Mouse (Mus musculus) testis, adult 2 months (tissue): ENCODE measurements around the gene Usp31.

Experiments
- CTCF ChIP-seq: fragments of 200-500 bp; IDR thresholded peaks from 2 replicates; pipeline ENCODE4 v1.5.1; 2012; ENCODE audit warnings: low read depth, mild to moderate bottlenecking, inconsistent platforms, low read length, moderate library complexity; ENCODE audit not compliant: control insufficient read depth, insufficient read depth, insufficient replicate concordance
- POLR2A ChIP-seq: fragments of 200-500 bp; IDR thresholded peaks from 2 replicates; pipeline ENCODE4 v1.6.1; 2012; ENCODE audit warnings: low read depth, mild to moderate bottlenecking, inconsistent platforms, low read length, moderate library complexity; ENCODE audit not compliant: control insufficient read depth

DNA sequence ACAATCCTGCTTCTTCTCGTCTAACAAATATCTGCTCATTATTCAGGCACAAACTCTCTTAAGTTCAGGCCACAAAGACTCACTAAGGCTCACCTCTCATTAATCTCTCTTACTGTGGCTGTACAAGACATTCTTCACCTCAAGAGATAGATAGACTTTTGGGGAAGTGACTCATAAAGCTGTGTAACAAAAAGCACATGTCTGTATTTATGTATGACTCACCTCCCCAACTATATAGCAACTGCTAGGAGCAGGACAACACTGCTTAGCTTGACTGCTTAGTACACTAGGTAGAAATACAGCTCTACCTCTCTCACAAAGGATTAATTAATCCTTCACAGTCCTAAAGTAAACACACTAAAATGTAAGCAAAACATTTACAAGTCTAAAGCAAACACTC, 46.3 kb downstream of the Usp31 start:
- TF ChIP-seq CTCF (no peak), POLR2A (no peak)
